Mouse (Mus musculus) gonadal fat pad, adult 2 months (tissue): Measurements from ENCODE around the gene Adgra3. TPM values are rescaled to one million over a fixed set of nuclear protein-coding genes. Genes with fewer than 3 reads are reported as not detected.

ENCODE experiments used
- DNase-seq: peaks from one replicate; pipeline ENCODE4 v3.0.0-alpha.2; 2012; ENCODE audit warnings: low read depth
- polyA plus RNA-seq: library from polyadenylated mRNA; depleted of rRNA; stranded (reverse); fragments of >200 nt; gene quantifications from 2 replicates; pipeline ENCODE4 v1.2.3, GENCODE M21; 2012

The Adgra3 gene
- polyA plus RNA-seq, 1 experiment: 14.3 TPM

- DNase-seq: no peak
These were observed 27.0 kb downstream of the Adgra3 start for GRCm38 (mm10) chr5:50031763-50032272.

GRCm38 (mm10) chr5:50031288-50031687 lies 27.5 kb downstream of the Adgra3 start:
- DNase-seq: peak; percentile 13

DNA sequence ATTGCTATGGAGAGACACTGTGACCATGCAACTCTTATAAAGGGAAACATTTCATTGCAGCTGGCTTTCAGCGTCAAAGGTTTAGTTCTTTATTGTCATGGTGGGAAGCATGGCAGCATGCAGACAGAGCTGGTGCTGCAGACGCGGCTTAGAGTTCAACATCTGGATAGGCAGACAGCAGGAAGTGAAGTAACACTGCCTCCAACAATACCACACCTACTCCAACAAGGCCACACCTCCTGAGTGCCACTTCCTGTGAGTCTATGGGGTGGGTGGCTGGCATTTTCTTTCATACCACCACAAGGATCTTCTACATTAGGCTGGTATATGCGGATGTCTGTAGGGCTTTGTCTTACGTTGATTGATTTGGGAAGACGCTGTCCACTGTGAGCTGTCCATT lies 29.1 kb downstream of the Adgra3 start:
- no peak for DNase-seq

DNA sequence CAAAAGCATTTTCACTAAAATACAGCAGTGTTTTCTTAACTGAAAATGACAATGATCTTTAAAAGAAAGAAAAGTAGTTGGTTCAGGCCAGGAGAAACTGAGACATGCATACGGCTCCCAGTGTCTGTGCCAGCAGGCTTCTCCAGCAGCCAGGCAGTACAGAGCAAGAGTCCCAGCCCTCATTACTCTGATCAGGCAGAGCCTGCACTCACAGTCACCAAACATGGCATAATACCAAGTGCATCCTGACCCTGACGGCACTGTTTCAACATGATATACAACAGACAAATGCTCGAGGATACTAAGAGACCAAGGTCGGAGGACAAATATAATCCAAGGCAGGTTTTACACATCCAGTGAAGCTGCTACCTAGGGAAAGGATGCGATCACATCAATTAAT lies 31.2 kb downstream of the Adgra3 start:
- DNase-seq: no peak

DNA sequence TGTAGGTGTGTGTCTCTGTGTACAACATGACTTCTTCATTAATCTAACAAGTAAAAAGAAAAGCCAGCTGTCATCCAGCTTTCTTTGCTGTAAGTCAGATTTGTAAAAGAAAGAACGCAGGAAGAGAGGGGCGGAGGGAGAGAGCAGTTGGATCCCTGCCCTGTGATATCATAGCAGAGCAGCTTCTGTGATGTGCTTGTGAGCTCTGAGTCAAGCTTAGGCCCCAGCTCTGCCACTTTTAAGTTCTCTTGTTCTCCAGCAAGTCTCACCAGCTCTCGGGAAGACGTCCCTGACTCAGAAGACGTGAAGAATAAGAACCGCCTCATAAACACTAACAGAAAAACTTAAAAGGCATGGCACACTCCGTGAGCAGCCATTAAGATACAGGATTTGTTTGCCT lies 31.8 kb downstream of the Adgra3 start:
- no peak for DNase-seq

- DNase-seq: no peak
These were observed 32.7 kb downstream of the Adgra3 start for GRCm38 (mm10) chr5:50026148-50026547.

- no peak for DNase-seq
These were observed 34.7 kb downstream of the Adgra3 start for GRCm38 (mm10) chr5:50024097-50024496.

GRCm38 (mm10) chr5:50015987-50016587 lies 42.7 kb downstream of the Adgra3 start:
- no peak for DNase-seq

DNA sequence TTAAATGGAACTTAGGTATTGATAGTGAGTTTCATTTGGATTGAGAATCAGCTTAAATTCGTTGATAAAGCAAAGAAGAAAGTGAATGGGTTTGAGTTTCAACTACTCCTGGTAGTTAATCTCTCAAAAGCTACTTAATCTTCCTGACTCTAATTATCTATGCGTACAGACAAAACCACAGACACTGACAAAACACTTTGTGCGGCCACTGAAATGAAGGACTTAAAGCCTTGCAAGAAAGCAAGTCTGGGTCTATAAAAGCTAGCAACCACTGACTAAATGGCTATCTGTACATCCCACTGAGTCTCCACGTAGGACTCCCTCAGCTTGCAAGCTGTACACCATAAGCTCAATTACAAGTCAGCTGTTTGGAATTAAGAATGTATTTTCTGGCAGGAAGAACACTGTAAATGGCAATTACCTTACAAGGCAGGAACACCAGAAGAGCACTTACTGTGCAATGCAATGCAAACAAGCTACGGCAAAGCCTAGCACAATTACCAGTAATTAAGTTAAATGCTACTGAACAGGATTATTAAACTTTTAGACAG lies 43.6 kb downstream of the Adgra3 start:
- DNase-seq: no peak

DNA sequence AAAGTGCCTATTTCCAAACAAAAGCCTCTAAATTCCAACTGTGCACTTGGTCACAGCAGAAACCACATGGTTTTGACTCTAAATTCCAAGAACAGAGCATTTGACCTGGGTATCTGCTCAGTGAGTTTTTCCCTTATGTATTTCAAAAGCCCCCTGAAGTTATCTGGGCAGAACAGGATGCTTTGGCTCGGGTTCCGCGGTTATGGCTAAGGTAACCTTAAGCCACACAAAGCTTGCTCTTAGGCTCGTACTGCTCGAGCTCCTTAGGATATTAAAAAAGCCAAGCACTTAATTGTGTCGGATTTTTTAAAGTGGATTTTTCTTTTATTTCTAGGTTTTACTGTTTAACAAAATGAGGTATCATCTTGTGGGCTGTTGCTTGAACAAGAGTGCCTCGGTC lies 44.1 kb downstream of the Adgra3 start:
- no peak for DNase-seq

- no peak for DNase-seq
These were observed 44.8 kb downstream of the Adgra3 start for GRCm38 (mm10) chr5:50013965-50014364.

- DNase-seq: no peak
These were observed 50.0 kb downstream of the Adgra3 start for GRCm38 (mm10) chr5:50008841-50009240.

DNA sequence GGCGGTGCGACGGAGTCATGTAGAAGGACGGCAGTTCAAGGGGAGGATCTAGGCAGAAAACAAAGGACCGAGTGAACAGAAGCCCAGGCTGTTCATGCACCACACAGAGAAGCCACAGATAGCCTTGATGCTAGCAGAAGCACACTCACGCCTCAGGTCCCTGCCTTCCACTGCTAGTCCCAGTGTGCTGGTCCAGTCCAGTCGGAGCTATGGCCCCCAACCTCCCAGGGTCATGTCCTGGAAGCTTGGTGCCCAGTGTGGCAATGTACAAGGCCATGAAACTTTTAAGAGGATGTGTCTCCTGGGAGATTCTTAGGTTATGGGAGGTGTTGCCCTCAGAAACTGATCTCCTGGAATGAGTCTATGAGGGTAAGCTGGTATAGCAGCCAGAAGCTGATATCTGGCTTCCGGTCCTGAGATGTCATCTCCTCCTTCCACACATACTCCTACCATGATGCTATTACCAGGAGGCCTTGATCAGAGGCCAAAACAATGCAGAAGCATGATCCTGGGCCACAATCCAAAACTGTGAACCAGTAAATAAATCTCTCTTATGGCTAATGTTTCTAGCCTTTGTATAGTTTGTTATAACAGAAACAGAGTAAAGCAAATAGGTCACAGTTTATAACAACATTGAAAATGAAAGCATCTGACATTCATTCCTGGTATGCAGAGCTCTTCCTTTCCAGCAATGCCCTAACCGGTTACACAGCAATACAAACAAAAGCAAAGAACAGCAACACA lies 51.7 kb downstream of the Adgra3 start:
- no peak for DNase-seq

- no peak for DNase-seq
These were observed 56.5 kb downstream of the Adgra3 start for GRCm38 (mm10) chr5:50002269-50002668.

DNA sequence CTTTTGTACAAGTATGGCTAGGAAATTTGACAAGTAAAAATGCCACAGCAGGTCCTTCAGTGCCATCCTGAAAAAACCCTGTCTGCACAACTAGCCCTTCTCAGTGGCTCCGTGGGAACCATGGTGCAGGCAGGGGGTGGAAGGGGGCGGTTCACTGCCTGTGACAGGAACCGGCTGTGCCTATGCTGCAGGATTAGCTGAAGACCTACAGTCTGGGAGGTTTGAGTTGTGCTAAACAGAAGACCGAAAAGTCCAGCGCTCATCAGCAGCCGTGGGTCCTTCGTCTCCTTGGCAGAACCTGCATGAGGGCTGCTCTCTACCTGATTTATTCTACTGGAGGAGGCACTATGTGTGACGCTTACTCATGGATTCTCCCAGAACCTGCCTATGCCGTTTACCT lies 59.0 kb downstream of the Adgra3 start:
- no peak for DNase-seq

DNA sequence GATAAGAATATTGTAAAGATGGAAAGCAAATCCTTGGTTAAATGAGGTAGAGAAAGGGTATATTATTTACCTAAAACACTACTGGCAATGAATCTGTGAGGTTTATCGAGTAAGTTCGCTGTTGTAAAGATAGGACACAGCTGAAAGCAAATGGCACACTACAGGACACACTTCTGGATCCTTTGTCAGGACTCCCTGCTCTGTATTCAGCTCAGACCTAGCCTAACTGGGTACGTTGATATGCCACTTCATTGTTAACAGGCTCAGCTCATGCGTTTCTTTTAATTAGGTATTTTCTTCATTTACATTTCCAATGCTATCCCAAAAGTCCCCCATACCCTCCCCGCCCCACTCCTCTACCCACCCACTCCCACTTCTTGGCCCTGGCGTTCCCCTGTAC lies 61.8 kb downstream of the Adgra3 start:
- DNase-seq: no peak

- DNase-seq: no peak
These were observed 62.3 kb downstream of the Adgra3 start for GRCm38 (mm10) chr5:49996457-49996856.

- no peak for DNase-seq
These were observed 68.0 kb downstream of the Adgra3 start for GRCm38 (mm10) chr5:49990737-49991323.

DNA sequence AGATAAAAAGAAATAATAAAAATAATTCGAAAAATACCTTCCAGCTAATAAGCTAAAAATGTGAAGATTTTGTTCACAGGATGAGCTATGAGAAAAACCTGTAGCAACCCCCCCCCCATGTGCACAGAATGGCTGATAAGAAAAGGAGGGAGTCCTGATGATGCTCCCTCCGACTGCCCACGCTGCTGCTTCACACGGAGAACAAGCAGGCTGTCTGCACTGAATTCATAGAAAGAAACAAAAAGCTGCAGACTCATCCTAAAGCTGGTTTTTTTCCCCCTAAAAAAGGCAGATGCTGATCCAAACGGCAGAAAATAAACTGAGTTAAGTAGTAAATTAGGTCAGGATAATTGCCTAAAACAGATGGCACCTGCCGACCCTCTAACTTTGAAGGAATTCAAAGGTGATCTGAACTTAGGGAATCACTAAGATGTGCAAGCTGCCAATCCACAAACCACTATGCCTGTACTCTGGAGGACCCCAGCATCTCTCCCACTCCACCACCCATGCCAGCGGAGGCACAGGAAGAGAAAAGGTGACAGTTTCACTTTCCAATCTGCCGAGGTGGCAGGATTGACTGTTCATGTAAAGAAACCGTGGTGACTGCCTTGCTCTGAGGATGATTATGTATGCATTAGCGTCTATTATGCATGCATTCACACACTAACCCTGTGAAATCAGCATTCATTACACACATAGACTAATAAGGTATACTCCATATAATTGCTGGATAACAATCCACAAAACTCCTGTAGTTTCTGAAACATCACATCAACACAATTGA lies 70.6 kb downstream of the Adgra3 start:
- DNase-seq: no peak

- DNase-seq: no peak
These were observed 78.1 kb downstream of the Adgra3 start for GRCm38 (mm10) chr5:49980727-49981126.

GRCm38 (mm10) chr5:49979246-49979645 lies 79.6 kb downstream of the Adgra3 start:
- no peak for DNase-seq

DNA sequence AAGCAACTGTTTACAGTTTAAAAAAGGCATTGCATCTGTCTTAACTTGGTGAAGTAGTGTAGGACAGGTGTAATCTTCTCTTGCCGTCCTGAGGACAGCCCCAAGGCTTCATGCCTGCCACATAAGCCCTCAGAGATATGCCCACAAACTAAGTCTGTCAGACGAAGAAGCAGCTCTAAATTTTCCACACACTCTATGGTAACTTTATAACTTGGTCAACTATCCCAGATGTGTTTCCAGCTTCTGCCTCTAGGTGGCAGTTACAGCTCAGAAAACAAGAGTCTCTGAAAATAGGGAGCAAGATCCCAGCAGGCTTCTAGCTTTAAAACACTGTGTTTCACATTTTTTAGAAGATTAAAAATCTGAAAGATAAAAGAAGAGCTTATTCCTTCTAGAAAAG lies 82.8 kb downstream of the Adgra3 start:
- DNase-seq: no peak
